Mouse (Mus musculus) granulocyte monocyte progenitor cell, adult 5-6 weeks (primary cell): ENCODE data around the gene Sertad4. TPM values are rescaled to one million over a fixed set of nuclear protein-coding genes. Genes with fewer than 3 reads are reported as not detected.

Source experiments
- ATAC-seq: replicated peaks from 2 replicates; pipeline ENCODE4 v1.8.0; 2016; ENCODE audit warnings: mild to moderate bottlenecking, moderate TSS enrichment, inconsistent platforms; ENCODE audit not compliant: poor library complexity, severe bottlenecking
- total RNA-seq, 2 experiments: library from RNA; stranded (forward) in 1 of 2; stranded (reverse) in 1 of 2; fragments of 200-712, 200-1000 nt in 1 of 2; fragments of >200 nt in 1 of 2; fragmentation: Nextera tagmentation in 1 of 2; gene quantifications; 2 replicates each; pipeline ENCODE4 v1.2.3; 2014 to 2017

Gene Sertad4
- total RNA-seq, 2 experiments from 2014 or later: not detected

DNA sequence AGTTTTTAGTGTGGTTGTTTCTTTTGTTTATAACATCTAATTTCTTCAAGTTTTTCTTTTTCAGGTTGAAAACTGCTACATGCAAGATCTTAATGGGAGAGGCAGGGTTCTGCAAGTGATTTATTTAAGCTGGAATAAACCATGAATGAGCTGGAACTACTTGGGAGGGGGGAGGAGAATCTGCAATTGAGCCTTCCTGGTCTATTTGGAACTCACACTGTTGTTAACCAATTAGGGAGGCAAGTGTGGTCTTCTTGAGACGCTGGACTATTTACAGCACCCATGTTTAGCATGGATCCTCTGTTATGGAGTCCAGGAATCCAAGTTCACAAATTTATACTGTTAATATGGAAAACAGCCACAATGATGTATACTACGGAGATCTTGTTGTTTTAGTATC lies 2.1 kb downstream of the Sertad4 start:
- no peak for ATAC-seq

- ATAC-seq: no peak
Measured at GRCm38 (mm10) chr1:192852047-192852446, 3.5 kb downstream of the Sertad4 start.

GRCm38 (mm10) chr1:192851640-192852039 lies 3.9 kb downstream of the Sertad4 start:
- no peak for ATAC-seq

DNA sequence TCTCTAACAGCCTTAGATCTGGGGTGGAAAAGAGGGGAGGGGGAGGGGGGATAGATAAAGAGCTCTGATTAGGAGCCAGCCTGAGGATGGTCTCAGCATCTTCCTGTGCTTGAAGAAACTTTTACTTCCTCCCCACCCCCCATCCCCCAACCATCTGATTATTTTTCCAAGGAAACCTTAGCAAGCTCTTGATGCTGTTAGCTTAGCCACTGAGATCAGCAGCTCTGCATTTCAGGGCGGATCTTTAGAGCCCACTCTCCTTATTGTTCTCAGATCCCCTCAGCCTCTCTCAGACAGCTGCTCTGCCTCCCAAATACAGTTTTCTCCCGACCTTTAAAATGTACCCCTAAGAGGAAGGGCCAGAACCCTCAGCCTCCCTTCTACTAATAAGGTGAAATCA lies 4.4 kb downstream of the Sertad4 start:
- no peak for ATAC-seq

- no peak for ATAC-seq
Measured at GRCm38 (mm10) chr1:192849616-192850015, 5.9 kb downstream of the Sertad4 start.

DNA sequence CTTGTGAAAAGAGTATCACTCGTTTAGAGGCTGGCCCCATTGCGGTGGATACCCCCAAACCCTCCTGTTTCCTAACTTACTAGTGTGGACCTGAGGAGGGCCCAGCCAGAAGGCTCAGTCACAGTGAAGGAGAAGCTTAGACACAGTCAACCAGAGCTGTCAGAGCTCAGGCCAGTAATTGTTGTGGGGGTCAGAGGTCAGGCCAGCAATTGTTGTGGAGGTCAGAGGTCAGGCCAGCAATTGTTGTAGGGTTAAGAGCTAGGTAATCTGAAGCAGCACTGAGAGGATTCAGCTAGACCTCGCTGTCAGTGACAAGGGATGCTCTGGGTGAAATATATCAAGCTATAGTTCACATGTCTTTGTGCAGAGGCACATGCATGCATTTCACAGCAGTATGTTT lies 8.3 kb downstream of the Sertad4 start:
- no peak for ATAC-seq

DNA sequence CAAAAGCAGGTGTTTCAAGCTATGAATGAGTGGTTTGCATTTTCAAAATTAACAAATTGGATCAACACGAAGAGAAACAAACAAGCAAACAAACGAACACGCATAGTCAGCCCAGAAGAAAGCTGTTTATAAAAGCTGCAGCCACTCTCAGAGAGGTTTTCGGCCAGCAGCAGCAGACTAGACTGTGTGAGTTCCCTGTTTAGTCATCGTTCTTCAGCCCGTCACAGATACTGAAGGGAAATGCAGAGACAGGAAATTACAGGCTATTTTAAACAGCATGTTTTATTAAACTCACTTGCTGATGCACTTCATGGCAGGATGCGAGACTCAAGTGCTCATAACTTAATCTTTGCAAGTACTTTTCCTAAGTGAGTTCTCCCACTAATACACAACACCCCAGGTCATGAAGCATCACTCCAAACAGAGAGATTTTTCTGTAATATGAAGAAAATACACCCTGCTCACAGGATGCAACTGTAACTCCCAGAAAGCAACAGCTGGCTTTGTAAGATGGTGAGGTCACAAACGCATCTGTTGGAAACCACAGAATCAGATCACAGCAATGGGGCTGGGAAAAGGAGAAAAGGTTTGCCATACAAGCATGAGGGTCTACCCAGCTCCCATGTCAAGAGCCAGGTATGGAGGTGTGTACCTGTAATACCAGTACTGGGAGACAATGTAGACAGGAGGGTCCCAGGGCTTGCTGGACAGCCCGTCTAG lies 14.3 kb downstream of the Sertad4 start:
- no peak for ATAC-seq

DNA sequence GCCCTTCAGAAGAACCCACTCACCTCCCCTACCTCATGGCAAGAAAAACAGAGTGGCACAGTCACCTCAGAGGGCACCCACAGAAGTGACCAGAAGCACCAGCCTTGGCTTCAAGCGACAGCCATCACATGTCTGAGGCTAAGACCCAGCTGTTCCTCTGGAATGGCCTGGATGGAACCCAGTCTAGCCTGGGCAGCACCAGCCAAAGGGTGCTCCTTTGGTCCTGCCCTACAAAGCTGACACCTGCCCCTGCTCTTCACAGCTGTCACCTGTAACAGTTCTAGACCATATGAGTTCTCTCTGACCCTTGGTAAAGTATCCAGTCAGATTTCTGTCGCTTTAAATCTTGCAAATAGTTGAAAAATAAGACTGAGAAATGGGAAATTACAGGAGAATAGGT lies 14.9 kb downstream of the Sertad4 start:
- no peak for ATAC-seq

- ATAC-seq: no peak
Measured at GRCm38 (mm10) chr1:192835211-192835681, 20.3 kb downstream of the Sertad4 start.

GRCm38 (mm10) chr1:192834361-192835210 lies 21.0 kb downstream of the Sertad4 start:
- ATAC-seq: peak; percentile 70

- ATAC-seq: no peak
Measured at GRCm38 (mm10) chr1:192833586-192833985, 22.0 kb downstream of the Sertad4 start.

- no peak for ATAC-seq
Measured at GRCm38 (mm10) chr1:192833097-192833496, 22.5 kb downstream of the Sertad4 start.

DNA sequence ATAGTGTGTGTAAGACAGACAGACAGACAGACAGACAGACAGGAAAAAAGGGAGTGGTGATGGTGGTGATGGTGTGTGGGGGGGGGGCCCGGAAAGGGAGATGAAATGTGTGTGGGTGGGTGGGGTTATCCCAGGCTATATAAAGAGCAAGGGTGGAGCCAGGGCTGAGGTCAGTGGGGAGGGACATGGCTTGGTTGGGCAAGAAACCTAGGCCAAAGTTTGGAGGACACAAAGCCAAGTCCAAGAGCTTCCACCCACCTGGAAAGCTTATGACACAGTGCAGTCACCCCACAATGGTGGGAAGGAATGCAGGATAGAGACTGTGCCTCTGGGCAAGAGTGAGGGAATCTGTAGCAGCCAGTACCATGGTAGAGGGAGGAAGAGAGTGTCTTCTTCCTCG lies 23.2 kb downstream of the Sertad4 start:
- no peak for ATAC-seq

GRCm38 (mm10) chr1:192830444-192830843 lies 25.1 kb downstream of the Sertad4 start:
- ATAC-seq: no peak

DNA sequence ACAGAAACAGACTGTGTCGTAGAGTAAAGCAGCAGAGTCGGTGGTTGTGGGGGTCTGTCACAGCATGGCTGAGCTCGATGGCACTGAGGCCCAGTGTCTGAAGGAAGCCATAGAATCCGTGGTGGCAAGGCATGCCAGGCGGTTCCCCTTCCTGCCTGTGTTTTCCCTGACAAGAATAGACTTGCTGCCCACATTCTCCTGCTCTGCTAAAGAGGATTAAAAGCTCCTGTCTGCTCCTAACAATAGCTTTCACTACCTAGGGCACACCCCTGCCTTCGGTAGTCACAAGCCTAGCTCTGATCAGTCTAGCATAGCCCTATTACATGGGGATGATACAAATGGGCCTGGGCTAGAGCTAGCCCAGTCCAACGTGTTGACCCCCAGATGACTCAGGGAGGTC lies 26.6 kb downstream of the Sertad4 start:
- no peak for ATAC-seq

- no peak for ATAC-seq
Measured at GRCm38 (mm10) chr1:192827955-192828354, 27.6 kb downstream of the Sertad4 start.

GRCm38 (mm10) chr1:192825746-192826145 lies 29.8 kb downstream of the Sertad4 start:
- no peak for ATAC-seq

GRCm38 (mm10) chr1:192822652-192823525 lies 32.7 kb downstream of the Sertad4 start:
- no peak for ATAC-seq

GRCm38 (mm10) chr1:192822309-192822651 lies 33.3 kb downstream of the Sertad4 start:
- ATAC-seq: no peak

DNA sequence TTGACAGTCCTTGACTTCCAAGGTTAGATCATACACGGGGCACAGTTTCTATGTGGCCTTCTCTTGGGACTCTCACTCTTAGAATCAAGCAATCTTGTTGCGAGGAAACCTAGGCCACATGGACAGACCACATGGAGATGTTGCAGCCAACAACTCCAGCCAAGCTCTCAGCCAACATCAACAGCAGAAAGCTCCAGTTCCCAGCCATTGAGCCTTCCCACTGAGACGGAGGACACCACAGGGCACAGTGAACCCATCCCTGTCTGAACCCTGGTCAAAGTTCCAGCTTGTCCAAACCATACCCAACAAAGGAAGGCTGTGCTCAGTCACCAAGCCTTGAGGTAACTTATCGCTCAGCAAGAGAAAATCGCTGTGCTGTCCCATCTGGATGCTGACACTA lies 37.2 kb downstream of the Sertad4 start:
- no peak for ATAC-seq

DNA sequence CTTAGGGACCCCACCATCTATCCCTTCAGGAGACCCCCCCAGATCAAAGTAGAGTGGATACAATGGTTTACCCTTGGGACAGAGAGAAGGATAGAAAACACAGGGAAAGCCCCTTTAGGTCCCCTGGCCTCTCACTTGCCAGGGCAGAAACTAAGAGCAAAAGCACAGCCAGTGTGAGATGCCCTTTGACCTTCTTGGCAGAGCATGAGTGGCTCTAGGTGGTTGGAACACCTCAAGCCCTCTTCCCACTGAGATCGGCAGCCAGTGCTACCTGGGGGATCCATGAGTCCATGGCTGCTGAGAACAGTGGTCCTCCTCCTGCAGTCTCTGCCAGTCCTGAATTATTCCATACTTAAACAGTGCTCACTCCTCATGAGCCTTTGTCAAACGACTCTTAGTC lies 39.8 kb downstream of the Sertad4 start:
- no peak for ATAC-seq
